Mouse (Mus musculus) liver, embryonic 16.5 days (tissue): ENCODE results near the gene Alcam. TPM values are rescaled to one million over a fixed set of nuclear protein-coding genes. Genes with fewer than 3 reads are reported as not detected.

ENCODE experiments used
- ATAC-seq: fragments of 200-750 bp; cut with Nextera tagmentation; 2 replicates; pipeline ENCODE4 v1.8.0; 2017; ENCODE audit warnings: low read depth, mild to moderate bottlenecking, moderate number of reproducible peaks, moderate library complexity
- H3K27ac ChIP-seq: fragments of 300-500 bp; sonication (generic); 2 replicates; pipeline ENCODE4 v1.5.1; 2014; ENCODE audit warnings: mild to moderate bottlenecking, low read length
- H3K27me3 ChIP-seq: fragments of 300-500 bp; sonication (generic); 2 replicates; pipeline ENCODE4 v1.6.1; 2014; ENCODE audit warnings: low read depth, low read length, mixed read lengths; ENCODE audit not compliant: control insufficient read depth, insufficient read depth
- H3K36me3 ChIP-seq: fragments of 300-500 bp; sonication (generic); 2 replicates; pipeline ENCODE4 v1.6.1; 2014; ENCODE audit warnings: mild to moderate bottlenecking; ENCODE audit not compliant: control insufficient read depth, insufficient read depth
- H3K4me1 ChIP-seq: fragments of 300-500 bp; sonication (generic); 2 replicates; pipeline ENCODE4 v1.6.1; 2014; ENCODE audit warnings: low read depth, low read length, mixed read lengths; ENCODE audit not compliant: control insufficient read depth
- H3K4me2 ChIP-seq: fragments of 300-500 bp; sonication (generic); 2 replicates; pipeline ENCODE4 v1.6.1; 2014; ENCODE audit warnings: low read depth, low read length, mixed read lengths
- H3K4me3 ChIP-seq: fragments of 300-500 bp; sonication (generic); 2 replicates; pipeline ENCODE4 v1.5.1; 2014; ENCODE audit warnings: low read depth, mild to moderate bottlenecking, low read length
- H3K9ac ChIP-seq: fragments of 300-500 bp; sonication (generic); 2 replicates; pipeline ENCODE4 v1.6.1; 2014; ENCODE audit warnings: low read depth, low read length
- H3K9me3 ChIP-seq: fragments of 300-500 bp; sonication (generic); replicated peaks from 2 replicates; pipeline ENCODE4 v1.6.1; 2016; ENCODE audit warnings: low read length; ENCODE audit not compliant: control insufficient read depth
- WGBS: fragments of 180-500 bp; shearing (Covaris S2); extraction: QIAGEN DNeasy Blood & Tissue Kit; methylation state at CpG from one replicate; pipeline ENCODE4 v1.1.7; 2014; ENCODE audit not compliant: insufficient replicate concordance; 5-methylcytosine and 5-hydroxymethylcytosine counted together
- polyA plus RNA-seq: library from polyadenylated mRNA; unstranded; fragments of >200 nt; fragmentation: Nextera tagmentation; extraction: Ambion mirVana; gene quantifications from 2 replicates; pipeline ENCODE4 v1.2.1, GENCODE M21; 2015

The Alcam gene
- polyA plus RNA-seq, 1 experiment from 2014 or later = 9.8 TPM

DNA sequence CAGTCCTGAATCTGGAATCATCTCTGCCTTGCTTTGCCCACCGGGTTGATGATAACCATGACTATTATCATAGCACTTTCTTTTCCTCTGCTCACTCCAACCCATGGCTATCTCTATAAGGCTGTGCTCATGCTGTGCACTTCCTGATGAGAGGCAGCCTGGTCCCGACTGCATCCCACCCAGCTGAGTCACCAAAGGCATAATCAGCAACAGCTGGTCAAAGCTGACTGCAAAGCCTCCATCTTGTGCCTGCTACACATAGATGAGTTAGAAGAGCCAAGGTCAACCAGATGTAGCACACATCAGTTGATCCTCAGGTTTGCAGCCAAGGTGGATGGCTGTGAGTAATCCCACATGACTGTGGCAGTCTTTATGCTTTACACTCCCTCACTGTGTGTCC, 48.6 kb downstream of the Alcam start:
- H3K4me3 ChIP-seq = no peak overlapping the region
- no peaks in the 10 kb centered on the region for H3K4me1 ChIP-seq
- H3K27ac ChIP-seq = no peak overlapping the region
- no peak for ATAC-seq
- no peaks in the 10 kb centered on the region for H3K9me3 ChIP-seq
- WGBS = 60% methylated on average over 2 of the region's 2 CpGs
- H3K27me3 ChIP-seq = no peaks in the 10 kb centered on the region
- no peak overlapping the region for H3K4me2 ChIP-seq
- no peak overlapping the region for H3K9ac ChIP-seq
- H3K36me3 ChIP-seq = no peaks in the 10 kb centered on the region

- 59% methylated on average over 3 of the region's 3 CpGs for WGBS
- Histone ChIP-seq H3K9ac (no peak overlapping the region), H3K27me3 (no peaks in the 10 kb centered on the region)
Measured at GRCm38 (mm10) chr16:52399112-52399511, 54.8 kb downstream of the Alcam start.

DNA sequence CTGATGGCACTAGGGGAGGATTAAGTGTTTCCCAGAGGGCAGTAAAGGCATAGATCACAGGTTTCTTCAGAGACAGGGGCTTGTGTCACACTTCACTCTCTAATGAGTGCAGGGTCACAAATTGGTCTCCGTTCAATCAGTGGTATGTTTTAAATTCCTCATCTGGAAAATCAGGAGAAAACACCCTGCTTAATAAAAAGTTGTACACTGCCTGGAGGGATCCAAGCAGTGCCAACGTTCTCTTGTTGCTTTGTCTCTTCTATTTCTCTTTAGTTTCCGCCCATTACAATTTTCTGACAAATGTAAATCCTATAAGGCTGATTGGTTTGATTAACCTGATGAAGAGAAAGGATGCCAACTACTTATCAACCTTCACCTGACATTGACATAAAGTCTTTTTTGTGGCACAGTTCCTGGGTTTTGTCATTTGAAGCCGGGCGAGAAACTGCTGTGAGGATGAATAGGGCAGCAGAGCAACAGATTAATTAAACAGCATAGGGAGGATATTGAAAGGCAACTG, 67.0 kb downstream of the Alcam start:
- Histone ChIP-seq H3K9ac (no peak overlapping the region), H3K27me3 (no peaks in the 10 kb centered on the region), H3K36me3 (no peaks in the 10 kb centered on the region), H3K4me1 (no peaks in the 10 kb centered on the region), H3K4me2 (no peak overlapping the region), H3K27ac (no peak overlapping the region), H3K4me3 (no peak overlapping the region), H3K9me3 (no peaks in the 10 kb centered on the region)
- WGBS = 69% methylated on average over 5 of the region's 5 CpGs
- ATAC-seq = no peak

More at GRCm38 (mm10) chr16:52399112-52399511, 54.8 kb downstream of the Alcam start:
- Histone ChIP-seq H3K36me3 (no peaks in the 10 kb centered on the region), H3K4me1 (no peaks in the 10 kb centered on the region), H3K27ac (no peak overlapping the region), H3K4me3 (no peak overlapping the region), H3K9me3 (no peaks in the 10 kb centered on the region), H3K4me2 (no peak overlapping the region)
- no peak for ATAC-seq

DNA sequence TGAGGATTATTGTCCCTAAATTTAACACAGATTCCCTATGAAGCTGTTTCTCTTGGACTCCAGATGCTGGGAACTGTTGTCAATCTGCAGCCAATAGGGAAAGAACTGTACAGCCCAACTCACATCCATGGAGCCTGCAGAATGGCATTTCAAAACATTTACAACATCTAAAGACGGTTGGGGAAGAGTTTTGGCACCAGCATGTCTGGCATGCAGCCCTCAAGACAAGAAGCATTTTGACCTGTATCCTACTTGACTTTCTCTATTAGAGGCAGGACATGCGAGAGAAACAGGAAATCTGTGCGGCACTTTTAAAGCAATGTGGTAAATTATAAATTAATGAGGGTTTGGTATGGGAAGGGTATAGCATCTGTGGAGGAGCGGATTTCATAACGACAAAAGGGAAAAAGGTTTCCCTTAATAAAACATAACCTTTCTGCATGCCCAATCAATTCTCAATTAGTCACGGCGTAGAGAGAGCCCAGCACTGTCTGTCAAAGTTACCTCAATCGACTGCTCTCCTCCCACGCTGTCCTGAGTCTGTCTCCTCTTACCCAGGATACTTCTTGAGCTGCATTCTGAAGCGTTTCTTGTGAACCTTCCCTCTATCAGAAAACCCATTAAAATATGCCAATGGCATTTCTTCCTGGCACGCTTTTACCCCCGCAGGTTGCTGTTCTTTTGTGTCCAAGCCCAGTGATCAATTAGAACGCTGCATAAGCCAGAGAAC, 70.3 kb downstream of the Alcam start:
- Histone ChIP-seq H3K36me3 (no peaks in the 10 kb centered on the region), H3K27me3 (no peaks in the 10 kb centered on the region), H3K4me3 (no peak overlapping the region), H3K27ac (no peak overlapping the region), H3K9me3 (no peaks in the 10 kb centered on the region), H3K9ac (no peak overlapping the region), H3K4me1 (no peaks in the 10 kb centered on the region), H3K4me2 (no peak overlapping the region)
- 67% methylated on average over 13 of the region's 13 CpGs for WGBS
- no peak for ATAC-seq

DNA sequence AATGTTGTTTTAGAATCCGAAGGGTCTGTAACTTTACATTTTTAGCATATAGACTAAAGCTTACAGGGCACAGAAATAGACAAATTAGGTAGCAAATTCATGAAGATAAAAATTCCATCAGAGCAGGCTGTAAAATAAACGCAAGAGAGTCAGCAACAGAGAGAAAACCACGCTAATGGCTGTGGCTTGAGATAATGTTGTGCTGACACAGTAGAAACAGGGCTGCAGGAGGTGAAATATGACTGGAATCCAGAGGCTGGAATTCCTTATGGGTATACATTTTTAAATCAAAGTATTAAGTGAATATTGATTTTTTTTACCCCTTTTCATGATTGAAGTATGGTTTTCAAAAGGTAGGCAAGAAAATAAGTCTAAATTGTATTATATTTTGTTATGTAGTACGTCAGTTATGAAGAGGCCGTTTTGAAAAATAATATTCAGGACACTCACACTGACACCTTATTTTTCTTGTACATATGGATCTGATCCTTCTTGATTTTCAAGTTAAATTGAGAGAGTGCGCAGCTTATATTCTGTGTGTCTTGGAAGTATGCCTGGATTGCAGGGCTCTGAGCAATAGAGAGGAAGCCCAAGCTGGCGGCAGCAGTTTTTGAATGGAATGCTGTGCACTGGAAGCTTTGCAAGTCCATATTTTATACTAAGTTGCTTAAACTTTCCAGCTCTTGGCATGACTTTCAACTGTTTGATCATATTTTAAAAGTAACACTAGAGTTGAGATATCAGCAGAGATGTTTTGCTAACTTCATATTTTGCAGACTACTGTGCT, 74.9 kb downstream of the Alcam start:
- H3K9me3 ChIP-seq = no peaks in the 10 kb centered on the region

DNA sequence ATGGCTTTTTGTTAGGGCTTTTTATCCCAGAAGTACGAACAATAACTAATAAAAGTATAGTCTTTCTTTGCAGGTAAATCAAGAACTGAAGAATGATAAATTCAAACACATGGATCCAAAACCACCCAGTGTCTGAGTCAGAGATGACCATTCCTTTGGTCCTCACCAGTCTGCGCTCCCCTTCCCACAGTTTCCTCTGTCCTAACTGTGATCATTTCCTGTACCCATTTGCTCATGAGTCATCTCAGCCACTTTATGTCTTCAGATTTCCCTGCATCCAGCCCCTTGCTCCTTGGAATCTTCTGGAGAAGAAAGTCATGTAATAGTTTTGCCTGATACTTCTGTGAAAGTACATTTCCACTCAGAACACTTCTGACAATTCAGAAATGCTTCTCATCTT, 77.0 kb downstream of the Alcam start:
- H3K4me2 ChIP-seq = no peak overlapping the region
- ATAC-seq = no peak
- H3K27ac ChIP-seq = no peak overlapping the region
- H3K27me3 ChIP-seq = no peaks in the 10 kb centered on the region
- H3K9me3 ChIP-seq = no peaks in the 10 kb centered on the region
- H3K36me3 ChIP-seq = no peaks in the 10 kb centered on the region
- H3K4me3 ChIP-seq = no peak overlapping the region
- WGBS = 52% methylated on average over 2 of the region's 2 CpGs
- H3K4me1 ChIP-seq = no peaks in the 10 kb centered on the region
- H3K9ac ChIP-seq = no peak overlapping the region

More for the DNA sequence above, 74.9 kb downstream of the Alcam start:
- H3K4me3 ChIP-seq = no peak overlapping the region
- no peak for ATAC-seq
- no peaks in the 10 kb centered on the region for H3K36me3 ChIP-seq
- H3K27ac ChIP-seq = no peak overlapping the region
- H3K4me2 ChIP-seq = no peak overlapping the region
- no peak overlapping the region for H3K9ac ChIP-seq
- H3K27me3 ChIP-seq = no peaks in the 10 kb centered on the region
- no peaks in the 10 kb centered on the region for H3K4me1 ChIP-seq
- 60% methylated on average over 7 of the region's 7 CpGs for WGBS

DNA sequence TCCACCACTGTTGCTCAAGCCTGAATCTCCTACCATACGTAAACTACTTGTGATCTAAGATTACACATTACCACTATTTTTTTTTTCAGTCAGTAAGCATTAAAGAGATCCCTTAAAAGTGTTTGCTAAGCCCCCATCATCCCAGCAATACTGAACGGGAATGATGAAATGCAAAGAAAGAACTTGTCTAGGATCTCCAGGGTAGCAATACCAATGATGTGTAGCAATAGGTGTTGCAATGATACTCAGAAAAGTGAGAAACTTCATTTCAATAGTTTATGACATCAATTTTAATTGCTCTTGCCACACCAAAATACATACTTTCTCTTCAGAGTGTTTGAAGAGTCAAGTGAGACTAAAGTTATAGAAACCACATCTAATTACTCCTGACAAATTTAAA, 81.9 kb downstream of the Alcam start:
- Histone ChIP-seq H3K4me2 (no peak overlapping the region), H3K36me3 (no peaks in the 10 kb centered on the region), H3K9me3 (no peaks in the 10 kb centered on the region), H3K9ac (no peak overlapping the region), H3K27ac (no peak overlapping the region), H3K27me3 (no peaks in the 10 kb centered on the region), H3K4me1 (no peaks in the 10 kb centered on the region), H3K4me3 (no peak overlapping the region)
- no peak for ATAC-seq
- WGBS = 40% methylated on average over 2 of the region's 2 CpGs

- no peak for ATAC-seq
- Histone ChIP-seq H3K4me1 (no peaks in the 10 kb centered on the region), H3K27me3 (no peaks in the 10 kb centered on the region), H3K36me3 (no peaks in the 10 kb centered on the region), H3K4me3 (no peak overlapping the region), H3K4me2 (no peak overlapping the region), H3K27ac (no peak overlapping the region), H3K9me3 (no peaks in the 10 kb centered on the region), H3K9ac (no peak overlapping the region)
- 74% methylated on average over 5 of the region's 5 CpGs for WGBS
Measured at GRCm38 (mm10) chr16:52368521-52368920, 85.4 kb downstream of the Alcam start.

GRCm38 (mm10) chr16:52366915-52367314, 87.0 kb downstream of the Alcam start:
- Histone ChIP-seq H3K27ac (no peak overlapping the region), H3K27me3 (no peaks in the 10 kb centered on the region), H3K4me1 (no peaks in the 10 kb centered on the region), H3K36me3 (no peaks in the 10 kb centered on the region), H3K9me3 (no peaks in the 10 kb centered on the region), H3K4me2 (no peak overlapping the region), H3K9ac (no peak overlapping the region), H3K4me3 (no peak overlapping the region)
- no peak for ATAC-seq
- WGBS = 66% methylated on average over 4 of the region's 4 CpGs
